Mouse (Mus musculus): ENCODE measurements around the gene Smg7. TPM values are rescaled to one million over a fixed set of nuclear protein-coding genes. Genes with fewer than 3 reads are reported as not detected.

The Smg7 gene
- polyA plus RNA-seq, 1 experiment from 2014 or later = 42.9 TPM

DNA sequence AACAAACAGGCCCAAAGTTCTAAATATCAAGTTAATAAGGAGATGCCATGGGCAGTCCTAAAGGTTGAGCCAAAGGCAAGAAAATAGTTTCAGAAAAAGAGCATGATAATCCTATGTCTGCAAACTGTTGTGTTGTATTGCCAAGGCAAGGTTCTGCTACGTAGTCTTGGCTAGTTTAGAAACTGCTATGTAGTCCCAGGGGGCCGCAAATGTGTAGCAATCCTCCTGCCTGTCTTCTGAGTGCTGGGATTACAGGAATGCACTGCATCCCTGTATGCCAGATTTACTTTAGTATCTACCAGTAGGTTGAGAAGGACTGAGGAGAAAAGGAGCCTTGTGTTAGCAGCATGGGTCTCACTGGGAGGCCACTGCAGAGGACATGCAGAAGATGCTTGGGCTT, 55.6 kb downstream of the Smg7 start:
- H3K4me3 ChIP-seq (ENCODE audit: low read depth, low read length) = no peak overlapping the region
- H3K4me2 ChIP-seq = no peak overlapping the region
- no peak overlapping the region for H3K27ac ChIP-seq (ENCODE audit: low read depth, low read length)
- no peak overlapping the region for H3K9ac ChIP-seq (ENCODE audit: low read length)
- no peaks in the 10 kb centered on the region for H3K27me3 ChIP-seq (ENCODE audit: control insufficient read depth, insufficient read depth, low read length)
- no peaks in the 10 kb centered on the region for H3K4me1 ChIP-seq (ENCODE audit: control insufficient read depth, insufficient read depth, low read length)
- ATAC-seq (ENCODE audit: low FRiP score) = no peak
- H3K36me3 ChIP-seq (ENCODE audit: control insufficient read depth, insufficient read depth, low read length) = peaks cover 23% of the 10 kb centered on the region
- no peaks in the 10 kb centered on the region for H3K9me3 ChIP-seq (ENCODE audit: control insufficient read depth, low read length)
- 93% methylated on average over 2 of the region's 2 CpGs for WGBS
- DNase-seq (ENCODE audit: low spot score, missing footprints) = no peak

DNA sequence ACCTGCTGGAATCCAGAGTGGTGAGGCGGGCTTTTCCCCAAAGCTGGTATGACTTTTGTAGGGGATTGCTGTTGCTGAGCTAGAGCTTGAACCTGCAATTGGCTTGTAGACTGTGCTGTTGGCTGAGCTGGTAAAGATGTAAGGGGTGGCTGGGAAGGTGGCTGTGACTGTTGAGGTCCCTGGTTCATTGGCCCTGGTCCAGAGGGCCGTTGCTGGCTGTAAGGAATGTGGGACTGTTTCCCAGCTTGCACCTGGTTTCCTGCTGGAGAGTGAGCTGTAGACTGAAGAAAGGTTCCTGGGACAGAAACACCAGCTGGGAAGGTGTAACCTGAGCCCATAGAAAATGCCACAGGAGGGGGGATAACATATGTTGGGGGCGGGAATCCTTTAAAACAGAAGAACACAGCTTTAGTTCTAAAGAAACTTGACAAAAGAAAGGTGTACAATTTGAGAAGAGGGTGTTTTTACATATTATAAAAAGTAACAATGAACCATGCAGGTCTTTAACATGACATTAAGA, 57.2 kb downstream of the Smg7 start:
- H3K36me3 ChIP-seq (ENCODE audit: control insufficient read depth, insufficient read depth, low read length) = peaks cover 25% of the 10 kb centered on the region
- H3K4me1 ChIP-seq (ENCODE audit: control insufficient read depth, insufficient read depth, low read length) = no peaks in the 10 kb centered on the region
- H3K4me3 ChIP-seq (ENCODE audit: low read depth, low read length) = no peak overlapping the region
- H3K27ac ChIP-seq (ENCODE audit: low read depth, low read length) = no peak overlapping the region
- no peaks in the 10 kb centered on the region for H3K9me3 ChIP-seq (ENCODE audit: control insufficient read depth, low read length)
- H3K27me3 ChIP-seq (ENCODE audit: control insufficient read depth, insufficient read depth, low read length) = no peaks in the 10 kb centered on the region
- no peak for DNase-seq (ENCODE audit: low spot score, missing footprints)
- H3K9ac ChIP-seq (ENCODE audit: low read length) = no peak overlapping the region
- ATAC-seq (ENCODE audit: low FRiP score) = no peak
- no peak overlapping the region for H3K4me2 ChIP-seq
- WGBS = 91% methylated on average over 3 of the region's 3 CpGs

DNA sequence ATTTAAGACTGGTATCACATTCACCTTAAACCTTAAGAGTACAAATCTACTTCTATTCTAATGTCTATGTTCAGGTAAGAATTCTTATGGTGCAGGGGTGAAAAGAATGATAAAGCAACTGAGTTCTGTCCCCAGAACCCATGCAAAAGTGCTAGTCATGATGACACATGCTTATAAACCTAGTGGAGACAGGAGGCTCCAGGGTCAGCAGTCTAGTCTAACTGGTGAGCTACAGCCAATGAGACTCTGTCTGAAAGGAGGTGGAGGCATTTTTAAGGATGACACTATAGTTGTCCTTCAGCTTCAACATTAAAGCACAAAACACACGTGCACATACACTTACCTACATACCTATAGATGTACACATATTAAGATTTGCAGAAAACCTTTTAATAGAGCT, 57.8 kb downstream of the Smg7 start:
- ATAC-seq (ENCODE audit: low FRiP score) (no peak), DNase-seq (ENCODE audit: low spot score, missing footprints) (no peak)
- Histone ChIP-seq H3K9me3 (ENCODE audit: control insufficient read depth, low read length) (no peaks in the 10 kb centered on the region), H3K4me3 (ENCODE audit: low read depth, low read length) (no peak overlapping the region), H3K27ac (ENCODE audit: low read depth, low read length) (no peak overlapping the region), H3K9ac (ENCODE audit: low read length) (no peak overlapping the region), H3K27me3 (ENCODE audit: control insufficient read depth, insufficient read depth, low read length) (no peaks in the 10 kb centered on the region), H3K36me3 (ENCODE audit: control insufficient read depth, insufficient read depth, low read length) (peaks cover 29% of the 10 kb centered on the region), H3K4me2 (no peak overlapping the region), H3K4me1 (ENCODE audit: control insufficient read depth, insufficient read depth, low read length) (no peaks in the 10 kb centered on the region)
- 87% methylated on average over 1 of the region's 1 CpGs for WGBS

DNA sequence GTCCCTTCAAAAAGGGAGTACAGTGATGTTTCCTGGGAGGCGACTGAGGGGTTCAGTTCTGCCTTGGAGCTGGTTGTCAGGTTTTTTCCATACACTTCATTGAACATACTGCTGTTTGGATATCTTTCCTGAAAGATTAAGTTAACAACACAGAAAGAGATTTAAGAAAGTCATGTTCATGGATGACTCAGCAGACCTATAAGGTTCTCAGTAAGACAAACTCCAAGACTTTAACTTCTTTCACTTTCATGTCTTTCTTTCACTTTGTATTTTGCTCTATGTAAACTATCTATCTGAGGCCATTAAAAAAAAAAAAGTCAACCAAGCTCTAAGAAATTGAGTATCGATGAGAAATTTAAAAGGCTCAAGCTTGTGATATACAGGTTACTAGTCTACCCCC, 61.4 kb downstream of the Smg7 start:
- H3K27ac ChIP-seq (ENCODE audit: low read depth, low read length) = no peak overlapping the region
- H3K9ac ChIP-seq (ENCODE audit: low read length) = no peak overlapping the region
- DNase-seq (ENCODE audit: low spot score, missing footprints) = no peak
- 88% methylated on average over 2 of the region's 2 CpGs for WGBS
- H3K27me3 ChIP-seq (ENCODE audit: control insufficient read depth, insufficient read depth, low read length) = no peaks in the 10 kb centered on the region
- no peak overlapping the region for H3K4me3 ChIP-seq (ENCODE audit: low read depth, low read length)
- H3K4me1 ChIP-seq (ENCODE audit: control insufficient read depth, insufficient read depth, low read length) = no peaks in the 10 kb centered on the region
- H3K4me2 ChIP-seq = no peak overlapping the region
- peaks cover 24% of the 10 kb centered on the region for H3K36me3 ChIP-seq (ENCODE audit: control insufficient read depth, insufficient read depth, low read length)
- no peaks in the 10 kb centered on the region for H3K9me3 ChIP-seq (ENCODE audit: control insufficient read depth, low read length)
- ATAC-seq (ENCODE audit: low FRiP score) = no peak

DNA sequence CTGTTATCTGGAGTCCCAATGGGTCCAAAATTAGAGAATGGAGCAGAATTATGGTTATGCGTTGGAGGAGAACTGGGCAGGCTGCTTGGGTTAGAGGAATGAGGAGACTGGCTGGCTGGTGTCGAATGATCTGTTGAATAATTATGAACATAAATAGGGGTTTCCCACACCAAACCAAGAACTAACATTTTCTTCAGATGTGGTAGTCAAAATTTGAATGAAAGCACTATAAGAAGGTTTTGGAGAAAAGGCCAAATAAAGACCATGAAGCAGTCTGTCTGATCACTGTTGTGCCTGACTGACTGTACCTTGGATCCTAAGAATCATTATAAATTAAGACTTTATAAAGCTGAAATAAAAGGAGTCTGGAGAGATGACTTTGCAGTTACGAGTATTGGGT, 62.1 kb downstream of the Smg7 start:
- Histone ChIP-seq H3K27me3 (ENCODE audit: control insufficient read depth, insufficient read depth, low read length) (no peaks in the 10 kb centered on the region), H3K4me3 (ENCODE audit: low read depth, low read length) (no peak overlapping the region), H3K4me2 (no peak overlapping the region), H3K27ac (ENCODE audit: low read depth, low read length) (no peak overlapping the region), H3K9ac (ENCODE audit: low read length) (no peak overlapping the region), H3K36me3 (ENCODE audit: control insufficient read depth, insufficient read depth, low read length) (peaks cover 24% of the 10 kb centered on the region), H3K9me3 (ENCODE audit: control insufficient read depth, low read length) (no peaks in the 10 kb centered on the region), H3K4me1 (ENCODE audit: control insufficient read depth, insufficient read depth, low read length) (no peaks in the 10 kb centered on the region)
- DNase-seq (ENCODE audit: low spot score, missing footprints) (no peak), ATAC-seq (ENCODE audit: low FRiP score) (no peak)
- WGBS = 95% methylated on average over 3 of the region's 3 CpGs

DNA sequence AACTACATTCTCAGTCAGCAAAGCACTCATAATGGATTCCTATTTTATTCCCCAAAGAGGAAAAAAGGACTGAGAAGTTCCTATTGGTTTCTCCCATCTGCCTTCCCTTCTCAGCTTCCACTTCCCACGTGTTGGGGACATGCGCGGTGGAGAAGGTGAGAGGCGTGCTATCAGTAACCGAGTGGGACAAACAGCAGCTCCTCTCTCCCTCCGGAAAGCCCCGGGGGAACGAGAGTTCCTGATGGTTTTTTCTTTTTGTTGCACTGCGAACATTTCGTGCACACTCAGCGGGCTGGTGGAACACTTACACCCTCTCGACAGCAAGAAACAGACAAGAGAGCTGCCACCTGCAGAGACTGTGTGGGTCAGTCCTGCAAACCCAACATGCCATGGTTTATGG, 63.6 kb downstream of the Smg7 start:
- no peaks in the 10 kb centered on the region for H3K9me3 ChIP-seq (ENCODE audit: control insufficient read depth, low read length)
- H3K27ac ChIP-seq (ENCODE audit: low read depth, low read length) = no peak overlapping the region
- H3K9ac ChIP-seq (ENCODE audit: low read length) = no peak overlapping the region
- no peaks in the 10 kb centered on the region for H3K4me1 ChIP-seq (ENCODE audit: control insufficient read depth, insufficient read depth, low read length)
- no peaks in the 10 kb centered on the region for H3K27me3 ChIP-seq (ENCODE audit: control insufficient read depth, insufficient read depth, low read length)
- no peak overlapping the region for H3K4me2 ChIP-seq
- H3K4me3 ChIP-seq (ENCODE audit: low read depth, low read length) = no peak overlapping the region
- ATAC-seq (ENCODE audit: low FRiP score) (no peak), DNase-seq (ENCODE audit: low spot score, missing footprints) (no peak)
- peaks cover 16% of the 10 kb centered on the region for H3K36me3 ChIP-seq (ENCODE audit: control insufficient read depth, insufficient read depth, low read length)
- WGBS = 93% methylated on average over 12 of the region's 12 CpGs

DNA sequence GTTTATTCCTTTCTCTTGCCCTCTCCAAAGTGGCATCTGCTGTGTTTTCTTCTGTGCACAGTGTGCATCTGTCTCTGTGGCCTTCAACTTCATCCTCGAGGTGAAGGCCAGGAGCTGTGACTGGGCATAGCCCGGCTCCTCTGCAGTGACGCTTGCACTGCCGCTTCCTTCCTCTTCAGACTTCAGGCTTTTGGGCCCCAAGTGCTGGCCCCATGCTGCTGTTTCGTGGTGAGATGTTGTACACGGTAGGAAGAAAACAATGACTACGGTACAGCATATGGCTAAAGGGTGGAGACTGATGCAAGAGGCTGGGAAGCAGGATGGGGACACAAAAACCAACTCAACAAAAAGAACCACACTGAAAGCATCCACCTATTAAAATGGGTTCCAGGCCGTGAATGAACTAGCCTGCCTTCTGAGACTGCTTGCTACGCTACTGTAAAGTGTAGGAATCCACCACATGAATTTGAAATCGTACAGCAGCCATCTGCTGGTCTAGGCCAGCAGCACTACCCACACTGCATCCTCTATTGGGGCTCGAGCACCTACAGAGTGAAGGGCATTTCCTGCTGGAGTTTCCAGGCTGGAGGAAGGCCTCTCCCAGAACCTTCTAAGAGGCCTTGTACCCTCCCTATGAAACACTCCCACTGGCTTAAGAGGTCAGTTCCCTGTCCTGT, 64.3 kb downstream of the Smg7 start:
- ATAC-seq (ENCODE audit: low FRiP score) (no peak), DNase-seq (ENCODE audit: low spot score, missing footprints) (no peak)
- no peak overlapping the region for H3K4me2 ChIP-seq
- no peaks in the 10 kb centered on the region for H3K27me3 ChIP-seq (ENCODE audit: control insufficient read depth, insufficient read depth, low read length)
- H3K9ac ChIP-seq (ENCODE audit: low read length) = no peak overlapping the region
- 88% methylated on average over 11 of the region's 11 CpGs for WGBS
- peaks cover 16% of the 10 kb centered on the region for H3K36me3 ChIP-seq (ENCODE audit: control insufficient read depth, insufficient read depth, low read length)
- H3K4me1 ChIP-seq (ENCODE audit: control insufficient read depth, insufficient read depth, low read length) = no peaks in the 10 kb centered on the region
- no peaks in the 10 kb centered on the region for H3K9me3 ChIP-seq (ENCODE audit: control insufficient read depth, low read length)
- no peak overlapping the region for H3K27ac ChIP-seq (ENCODE audit: low read depth, low read length)
- H3K4me3 ChIP-seq (ENCODE audit: low read depth, low read length) = no peak overlapping the region

DNA sequence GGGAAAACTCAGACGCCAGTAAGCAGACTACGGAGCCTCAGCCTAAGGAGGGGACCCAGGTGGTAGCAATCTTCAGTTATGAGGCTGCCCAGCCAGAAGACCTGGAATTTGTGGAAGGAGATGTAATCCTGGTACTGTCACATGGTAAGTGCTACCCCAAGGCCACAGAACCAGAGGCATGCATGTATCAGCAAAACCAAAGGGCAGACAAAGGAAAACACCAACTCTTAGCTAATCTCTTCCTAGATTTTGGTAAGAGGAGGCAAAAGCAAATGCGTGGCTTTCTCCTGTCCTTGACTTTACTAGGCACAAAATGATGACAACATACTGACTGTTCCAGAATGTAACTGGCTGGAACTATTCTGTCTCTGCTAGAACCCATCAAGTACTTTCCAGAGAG, 67.4 kb downstream of the Smg7 start:
- Histone ChIP-seq H3K9ac (ENCODE audit: low read length) (no peak overlapping the region), H3K36me3 (ENCODE audit: control insufficient read depth, insufficient read depth, low read length) (peaks cover 12% of the 10 kb centered on the region), H3K27me3 (ENCODE audit: control insufficient read depth, insufficient read depth, low read length) (no peaks in the 10 kb centered on the region), H3K9me3 (ENCODE audit: control insufficient read depth, low read length) (no peaks in the 10 kb centered on the region), H3K4me2 (no peak overlapping the region), H3K27ac (ENCODE audit: low read depth, low read length) (no peak overlapping the region), H3K4me1 (ENCODE audit: control insufficient read depth, insufficient read depth, low read length) (no peaks in the 10 kb centered on the region), H3K4me3 (ENCODE audit: low read depth, low read length) (no peak overlapping the region)
- no peak for DNase-seq (ENCODE audit: low spot score, missing footprints)
- no peak for ATAC-seq (ENCODE audit: low FRiP score)
- WGBS = 93% methylated on average over 3 of the region's 3 CpGs

DNA sequence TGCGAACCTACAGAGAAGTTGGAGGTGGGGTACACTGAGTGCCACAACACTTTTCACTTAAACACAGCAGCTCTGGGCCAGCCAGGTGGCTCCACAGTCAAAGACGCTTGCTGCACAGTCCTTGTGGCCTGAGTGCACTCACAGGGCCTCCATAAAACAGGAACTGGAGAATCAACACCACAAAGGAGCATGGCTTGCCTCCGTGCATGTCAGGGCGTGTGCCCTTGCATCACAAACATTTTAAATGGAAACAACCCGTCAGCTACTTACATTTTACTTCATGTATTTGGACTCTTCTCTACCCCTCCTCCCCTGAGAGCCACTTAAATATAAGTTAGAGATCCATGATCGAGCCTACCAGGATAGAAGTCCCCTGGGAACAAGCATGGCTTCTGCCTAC, 70.1 kb downstream of the Smg7 start:
- Histone ChIP-seq H3K4me2 (no peak overlapping the region), H3K9me3 (ENCODE audit: control insufficient read depth, low read length) (no peaks in the 10 kb centered on the region), H3K27me3 (ENCODE audit: control insufficient read depth, insufficient read depth, low read length) (no peaks in the 10 kb centered on the region), H3K27ac (ENCODE audit: low read depth, low read length) (no peak overlapping the region), H3K36me3 (ENCODE audit: control insufficient read depth, insufficient read depth, low read length) (peaks cover 4% of the 10 kb centered on the region; the same call in 1 of the 2 replicates), H3K4me1 (ENCODE audit: control insufficient read depth, insufficient read depth, low read length) (no peaks in the 10 kb centered on the region), H3K9ac (ENCODE audit: low read length) (no peak overlapping the region), H3K4me3 (ENCODE audit: low read depth, low read length) (no peak overlapping the region)
- ATAC-seq (ENCODE audit: low FRiP score) (no peak), DNase-seq (ENCODE audit: low spot score, missing footprints) (no peak)
- WGBS = 91% methylated on average over 6 of the region's 6 CpGs

Measured in midbrain, embryonic 11.5 days (tissue).